Mouse (Mus musculus): ENCODE measurements around the gene Tpi1. TPM values are rescaled to one million over a fixed set of nuclear protein-coding genes. Genes with fewer than 3 reads are reported as not detected.
"Not testable (repeated sequence)": the region's sequence is repeated elsewhere in the genome, so short reads cannot be mapped to it uniquely, and the experiment has no call there.

Gene Tpi1
- total RNA-seq, 2 experiments from 2014 or later = 713 to 768 TPM

- Histone ChIP-seq H3K27ac (no peak overlapping the region), H3K4me3 (no peak overlapping the region)
- no peak for TF ChIP-seq CTCF (conservative IDR thresholded peaks at IDR 0.05)
- no peak for DNase-seq (ENCODE audit: low spot score in 2 of 2)
Measured at GRCm38 (mm10) chr6:124854647-124855046, 40.6 kb upstream of the Tpi1 start.

GRCm38 (mm10) chr6:124850535-124850934, 36.4 kb upstream of the Tpi1 start:
- Histone ChIP-seq H3K27ac (no peak overlapping the region), H3K4me3 (no peak overlapping the region)
- TF ChIP-seq CTCF (conservative IDR thresholded peaks at IDR 0.05) = no peak
- DNase-seq (ENCODE audit: low spot score in 2 of 2) = no peak

GRCm38 (mm10) chr6:124847305-124847704, 33.2 kb upstream of the Tpi1 start:
- peak; percentile 92 to 98 for DNase-seq (ENCODE audit: low spot score in 2 of 2)
- Histone ChIP-seq H3K27ac (peak overlapping the region; percentile 59; the same call in 1 of the 2 replicates), H3K4me3 (no peak overlapping the region)
- peak; percentile 99 for TF ChIP-seq CTCF (conservative IDR thresholded peaks at IDR 0.05)

GRCm38 (mm10) chr6:124840241-124841167, 26.4 kb upstream of the Tpi1 start, which contains the start of gene Gnb3:
Gene Gnb3, minus strand, starts transcription at chr6:124840275.
- no peak within 1 kb of the TSS for H3K27ac ChIP-seq
- no peak for DNase-seq (ENCODE audit: low spot score in 2 of 2)
- no peak within 1 kb of the TSS for H3K4me3 ChIP-seq
- TF ChIP-seq CTCF (conservative IDR thresholded peaks at IDR 0.05) = no peak

GRCm38 (mm10) chr6:124839805-124840204, 25.7 kb upstream of the Tpi1 start:
- no peak for DNase-seq (ENCODE audit: low spot score in 2 of 2)
- H3K27ac ChIP-seq = no peak overlapping the region
- no peak for TF ChIP-seq CTCF (conservative IDR thresholded peaks at IDR 0.05)
- no peak overlapping the region for H3K4me3 ChIP-seq

- no peak overlapping the region for H3K27ac ChIP-seq
- no peak overlapping the region for H3K4me3 ChIP-seq
- TF ChIP-seq CTCF (conservative IDR thresholded peaks at IDR 0.05) = no peak
- DNase-seq (ENCODE audit: low spot score in 2 of 2) = no peak
Measured at GRCm38 (mm10) chr6:124836411-124836810, 22.3 kb upstream of the Tpi1 start.

GRCm38 (mm10) chr6:124835531-124835930, 21.4 kb upstream of the Tpi1 start:
- no peak for TF ChIP-seq CTCF (conservative IDR thresholded peaks at IDR 0.05)
- Histone ChIP-seq H3K27ac (no peak overlapping the region), H3K4me3 (no peak overlapping the region)
- no peak for DNase-seq (ENCODE audit: low spot score in 2 of 2)

- H3K27ac ChIP-seq = no peak overlapping the region
- no peak for DNase-seq (ENCODE audit: low spot score in 2 of 2)
- TF ChIP-seq CTCF (conservative IDR thresholded peaks at IDR 0.05) = no peak
- no peak overlapping the region for H3K4me3 ChIP-seq
Measured at GRCm38 (mm10) chr6:124834512-124835081, 20.5 kb upstream of the Tpi1 start.

- no peak for TF ChIP-seq CTCF (conservative IDR thresholded peaks at IDR 0.05)
- DNase-seq (ENCODE audit: low spot score in 2 of 2) = no peak
- Histone ChIP-seq H3K4me3 (no peak overlapping the region), H3K27ac (no peak overlapping the region)
Measured at GRCm38 (mm10) chr6:124831649-124832048, 17.6 kb upstream of the Tpi1 start.

- 0 out of 2 replicates have a peak, but pooled peaks have one; percentile 19 for TF ChIP-seq CTCF (conservative IDR thresholded peaks at IDR 0.05)
- not testable (repeated sequence) for H3K27ac ChIP-seq; DNase-seq (ENCODE audit: low spot score in 2 of 2); H3K4me3 ChIP-seq
Measured at GRCm38 (mm10) chr6:124831199-124831598, 17.1 kb upstream of the Tpi1 start.

GRCm38 (mm10) chr6:124829799-124830700, 16.0 kb upstream of the Tpi1 start:
- DNase-seq (ENCODE audit: low spot score in 2 of 2) = peak; percentile 88 to 95
- Histone ChIP-seq H3K4me3 (peak overlapping the region; percentile 89), H3K27ac (peak overlapping the region; percentile 89)
- TF ChIP-seq CTCF (conservative IDR thresholded peaks at IDR 0.05) = peak; percentile 42

Measured in layer of hippocampus, adult 2 months (tissue).